Mouse (Mus musculus) retina, adult 2 months (tissue): ENCODE measurements around the gene Bag2.
"Not testable (repeated sequence)": the region's sequence is repeated elsewhere in the genome, so short reads cannot be mapped to it uniquely, and the experiment has no call there.

Experiments
- DNase-seq: peaks from one replicate; pipeline ENCODE4 v3.0.0-alpha.2; 2012; ENCODE audit warnings: low read depth, low spot score

The Bag2 gene

GRCm38 (mm10) chr1:33749709-33750108, 7.9 kb downstream of the Bag2 start:
- DNase-seq: not testable (repeated sequence)

DNA sequence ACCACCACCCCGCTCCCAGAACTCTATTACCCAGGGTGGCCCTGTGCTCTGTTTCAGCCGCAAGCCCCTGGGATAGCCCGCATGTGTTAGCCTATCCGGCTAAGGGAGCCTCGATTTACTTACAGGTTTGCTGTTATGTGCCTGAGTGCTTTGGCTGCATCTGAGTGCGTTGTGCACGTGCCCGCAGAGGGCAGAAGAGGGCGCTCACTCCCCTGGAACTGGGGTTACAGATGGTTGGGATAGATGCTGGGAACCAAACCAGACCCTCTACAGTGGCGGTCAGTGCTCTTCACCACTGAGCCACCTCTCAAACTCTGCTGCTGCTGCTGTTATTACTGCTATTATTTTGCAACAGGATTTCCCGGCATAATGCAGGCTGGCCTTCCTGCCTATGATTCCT, 8.5 kb downstream of the Bag2 start:
- DNase-seq: no peak

DNA sequence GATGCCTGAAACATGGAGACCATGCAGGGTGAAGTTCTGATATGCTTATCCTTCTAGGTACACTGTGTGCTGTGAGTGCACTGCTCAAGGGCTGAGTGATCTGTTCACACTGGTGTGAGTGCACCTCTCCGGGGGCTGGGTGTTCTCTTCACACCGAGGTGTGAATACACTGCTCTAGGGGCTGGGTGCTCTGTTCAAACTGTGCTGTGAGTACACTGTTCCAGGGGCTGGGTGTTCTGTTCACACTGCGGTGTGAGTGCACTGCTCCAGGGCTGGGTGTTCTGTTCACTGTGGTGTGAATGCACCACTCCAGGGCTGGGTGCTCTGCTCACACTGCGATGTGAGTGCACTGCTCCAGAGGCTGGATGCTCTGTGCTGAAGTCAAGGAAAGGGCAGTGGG, 11.7 kb downstream of the Bag2 start:
- DNase-seq: no peak

- DNase-seq: not testable (repeated sequence)
Measured at GRCm38 (mm10) chr1:33744815-33745214, 12.8 kb downstream of the Bag2 start.

GRCm38 (mm10) chr1:33742903-33743302, 14.7 kb downstream of the Bag2 start:
- no peak for DNase-seq

DNA sequence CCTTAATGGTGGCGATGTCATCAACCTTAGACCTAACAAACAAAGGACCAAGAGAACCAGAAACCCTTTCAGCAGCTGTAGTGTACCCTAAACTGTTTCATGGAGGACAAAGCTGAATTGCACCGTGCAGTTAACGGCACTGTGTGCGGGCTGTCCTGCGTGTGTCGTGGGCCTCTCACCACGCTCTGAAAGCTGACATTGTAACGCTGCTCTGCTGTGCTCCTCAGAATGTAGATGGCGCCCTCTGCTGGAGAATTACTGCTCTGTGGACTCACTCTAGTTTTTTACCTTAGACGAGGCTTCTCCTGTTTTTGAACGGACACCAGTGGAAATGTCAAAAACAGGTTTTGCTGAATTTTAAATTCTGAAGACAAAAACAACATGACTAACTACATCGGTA, 18.3 kb downstream of the Bag2 start:
- peak; percentile 47 for DNase-seq

DNA sequence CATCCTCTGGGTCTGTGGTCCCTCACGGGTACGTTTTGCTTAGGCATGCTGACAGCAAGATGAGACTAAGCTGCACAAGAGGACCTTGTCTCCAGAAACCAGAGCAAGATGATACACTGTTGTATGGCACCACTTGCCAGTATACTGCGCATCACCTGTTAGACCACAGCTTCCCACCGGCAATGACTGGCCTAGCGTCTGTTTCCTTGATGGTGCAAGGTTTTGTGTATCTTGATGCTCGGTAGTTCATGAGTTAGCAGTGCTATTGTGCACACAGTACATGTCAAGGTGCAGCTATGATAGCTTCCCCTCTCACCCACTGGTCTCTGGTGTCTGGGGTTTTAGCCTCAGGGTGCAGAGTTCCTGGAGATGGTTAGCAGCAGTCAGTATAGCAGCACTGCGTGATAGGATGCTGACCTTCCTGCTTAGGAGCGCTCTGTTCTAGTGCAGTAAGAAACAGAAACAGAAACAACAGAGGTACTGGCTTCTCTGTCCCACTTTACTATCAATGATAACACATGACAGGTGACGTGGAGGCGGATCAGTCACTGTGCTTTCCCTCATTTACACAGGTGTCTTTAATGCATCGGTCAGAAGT, 18.8 kb downstream of the Bag2 start:
- no peak for DNase-seq

GRCm38 (mm10) chr1:33738281-33738680, 19.3 kb downstream of the Bag2 start:
- no peak for DNase-seq

DNA sequence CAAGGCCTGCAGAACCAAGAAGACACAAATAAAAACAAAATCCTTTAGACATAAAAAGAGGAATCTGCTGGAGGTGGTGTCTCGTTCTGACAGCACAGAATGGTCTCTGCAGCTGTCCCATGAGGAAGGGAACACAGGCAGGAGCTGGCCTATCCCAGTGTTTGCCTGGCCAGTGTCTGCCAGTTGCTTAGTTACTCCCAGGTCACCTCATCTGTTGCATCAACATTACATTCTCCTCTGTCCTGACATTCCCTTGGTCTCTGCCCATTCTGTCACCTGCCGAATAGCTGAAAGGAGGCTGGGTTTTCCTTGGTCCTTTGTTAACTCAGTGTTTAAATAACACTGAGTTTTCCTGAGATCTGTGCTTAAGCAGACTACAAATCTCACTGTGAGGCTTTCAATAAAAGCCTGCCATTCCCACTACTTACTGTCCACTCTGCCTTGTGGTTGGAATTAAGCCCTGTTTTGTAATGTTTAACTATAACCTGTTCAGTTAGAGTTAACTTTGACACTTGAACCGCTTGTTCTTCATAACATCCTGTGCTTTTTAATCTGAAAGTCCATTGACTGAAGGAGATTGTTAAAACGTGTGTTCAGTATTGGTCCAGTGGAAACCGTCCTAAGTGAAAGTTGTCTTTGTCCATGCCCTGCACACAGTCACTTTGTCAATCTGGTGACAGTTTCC, 23.5 kb downstream of the Bag2 start:
- no peak for DNase-seq

GRCm38 (mm10) chr1:33733044-33733443, 24.6 kb downstream of the Bag2 start:
- DNase-seq: no peak

DNA sequence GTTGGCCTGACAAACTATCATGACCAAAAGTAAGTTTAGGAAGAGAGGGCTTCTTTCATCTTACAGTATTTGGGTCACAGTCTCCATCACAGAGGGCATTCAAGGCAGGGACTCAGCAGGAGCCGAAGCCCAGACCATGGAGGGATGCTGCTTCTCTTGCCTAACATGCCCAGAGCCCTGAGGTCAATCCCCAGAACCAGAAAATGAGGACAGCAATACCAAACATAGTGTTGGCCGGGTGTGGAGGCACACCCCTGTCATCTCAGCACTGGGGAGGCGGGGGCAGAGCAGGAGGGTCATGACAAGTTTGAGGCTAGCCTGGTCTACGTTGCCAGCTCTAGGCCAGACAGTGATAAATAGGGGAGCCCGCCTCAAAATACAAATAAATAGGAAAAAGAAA, 32.5 kb downstream of the Bag2 start:
- DNase-seq: no peak

DNA sequence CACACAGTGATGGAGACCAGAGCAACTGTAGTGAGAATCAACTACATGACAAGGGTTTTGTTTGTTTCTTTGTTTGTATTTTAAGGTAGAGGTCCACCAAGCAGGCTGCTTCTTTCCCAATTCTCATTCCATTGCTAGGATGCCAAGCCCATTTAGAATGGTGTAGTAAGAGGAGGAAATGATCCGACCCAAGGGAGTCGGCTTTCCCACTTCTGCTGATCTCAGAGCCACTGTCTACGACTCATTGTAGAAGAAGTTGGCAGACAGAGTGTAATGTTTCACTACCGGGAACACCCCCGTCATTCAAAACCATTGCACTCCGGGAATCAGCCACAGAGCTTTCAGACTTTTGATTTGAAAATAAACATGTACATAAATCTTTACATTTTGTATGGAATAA, 33.1 kb downstream of the Bag2 start:
- DNase-seq: no peak

GRCm38 (mm10) chr1:33721020-33721419, 36.6 kb downstream of the Bag2 start:
- DNase-seq: no peak

- DNase-seq: no peak
Measured at GRCm38 (mm10) chr1:33720231-33720630, 37.4 kb downstream of the Bag2 start.

GRCm38 (mm10) chr1:33719733-33720225, 37.8 kb downstream of the Bag2 start, which contains the start of gene Rab23:
Rab23 (plus strand) TSS chr1:33719887.
- peak; percentile 73 for DNase-seq

GRCm38 (mm10) chr1:33717636-33718035, 40.0 kb downstream of the Bag2 start:
- DNase-seq: no peak

DNA sequence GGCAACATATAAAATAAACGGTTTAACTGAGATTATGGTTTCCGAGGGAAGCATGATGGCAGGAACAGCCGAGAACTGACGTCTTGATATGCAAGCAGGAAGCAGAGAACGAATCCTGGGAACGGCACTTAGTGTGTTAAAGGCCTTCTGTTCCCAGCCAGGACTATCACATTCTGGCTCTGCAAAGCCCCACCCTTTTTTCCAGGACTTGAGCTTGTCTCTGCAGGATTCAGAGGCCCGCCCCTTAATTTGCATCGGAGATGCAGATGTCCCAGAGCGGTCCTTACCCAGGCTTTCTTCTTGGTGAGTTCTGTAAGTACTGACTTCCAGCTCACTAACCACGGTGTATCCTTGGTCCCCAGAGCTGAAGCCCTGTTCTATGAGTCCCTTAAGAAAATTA, 42.8 kb downstream of the Bag2 start:
- DNase-seq: no peak

DNA sequence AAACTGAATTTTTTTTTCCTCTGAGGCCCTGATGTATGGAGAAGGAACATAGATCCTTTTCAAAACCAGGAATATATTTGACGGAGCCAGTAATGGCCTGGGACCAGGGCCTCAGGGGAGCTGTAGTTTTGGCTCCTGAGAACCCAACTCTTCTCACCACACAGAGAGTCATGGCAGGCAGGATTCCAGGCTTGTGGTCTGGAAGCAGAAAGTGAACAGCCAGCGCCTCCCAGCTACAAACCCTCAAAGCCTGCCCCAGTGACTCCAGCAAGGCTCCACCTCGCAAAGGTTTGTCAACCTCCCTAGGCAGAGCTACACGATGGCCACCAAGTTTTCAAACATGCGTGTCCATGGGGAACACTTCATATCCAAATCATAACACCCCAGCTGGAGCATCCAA, 45.6 kb downstream of the Bag2 start:
- no peak for DNase-seq

GRCm38 (mm10) chr1:33709615-33710014, 48.0 kb downstream of the Bag2 start:
- no peak for DNase-seq

- DNase-seq: no peak
Measured at GRCm38 (mm10) chr1:33701244-33701643, 56.4 kb downstream of the Bag2 start.

DNA sequence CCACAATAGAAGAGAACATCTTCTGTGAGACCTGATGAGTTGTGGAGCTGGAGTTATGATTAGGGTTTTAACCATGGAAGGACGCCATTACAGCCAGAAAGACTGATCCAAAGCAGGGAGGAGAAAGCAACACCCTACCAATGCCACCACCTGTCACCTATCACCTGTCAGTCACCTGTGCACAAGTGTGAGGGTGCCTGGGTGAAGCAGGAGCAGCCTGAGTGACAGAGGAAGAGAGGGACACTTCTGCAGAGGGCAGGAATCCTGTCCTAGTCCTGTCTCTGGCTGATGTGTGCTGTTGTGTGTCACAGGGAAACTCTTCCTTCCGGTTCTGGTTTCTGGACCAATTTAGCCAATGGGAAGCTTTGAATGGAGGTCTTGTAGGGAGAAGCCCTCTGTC, 61.6 kb downstream of the Bag2 start:
- no peak for DNase-seq
